Mouse (Mus musculus) heart, postnatal 0 days (tissue): ENCODE measurements around the gene Cdca4.

Experiments used
- CTCF ChIP-seq: IDR thresholded peaks from 2 replicates; pipeline ENCODE4 v1.5.1; 2016; ENCODE audit warnings: antibody characterized with exemption, control low read depth, low read depth
- EP300 ChIP-seq: IDR thresholded peaks from 2 replicates; pipeline ENCODE4 v1.6.1; 2016; ENCODE audit warnings: antibody characterized with exemption, low read depth

GRCm38 (mm10) chr12:112843803-112844202 lies 14.6 kb upstream of the Cdca4 start:
- TF ChIP-seq CTCF: peak; percentile 99
- TF ChIP-seq EP300: no peak
